Mouse (Mus musculus) kidney, postnatal 0 days (tissue): ENCODE measurements around the gene Sin3a. TPM values are rescaled to one million over a fixed set of nuclear protein-coding genes. Genes with fewer than 3 reads are reported as not detected.

ENCODE experiments used
- ATAC-seq: fragments of 200-750 bp; cut with Nextera tagmentation; replicated peaks from 2 replicates; pipeline ENCODE4 v1.8.0; 2017; ENCODE audit warnings: low read depth, moderate number of reproducible peaks, moderate TSS enrichment, moderate library complexity; ENCODE audit not compliant: low FRiP score
- DNase-seq: peaks from one replicate; pipeline ENCODE4 v3.0.0-alpha.2; 2016; ENCODE audit warnings: low spot score
- H3K27ac ChIP-seq: fragments of 300-500 bp; sonication (generic); 2 replicates; pipeline ENCODE4 v1.5.1; 2014; ENCODE audit warnings: mild to moderate bottlenecking
- H3K27me3 ChIP-seq: fragments of 300-500 bp; sonication (generic); 2 replicates; pipeline ENCODE4 v1.6.1; 2014; ENCODE audit warnings: low read length, mixed read lengths; ENCODE audit not compliant: insufficient read depth
- H3K36me3 ChIP-seq: fragments of 300-500 bp; sonication (generic); 2 replicates; pipeline ENCODE4 v1.6.1; 2014; ENCODE audit warnings: low read length, mixed read lengths; ENCODE audit not compliant: insufficient read depth
- H3K4me1 ChIP-seq: fragments of 300-500 bp; sonication (generic); replicated peaks from 2 replicates; pipeline ENCODE4 v1.6.1; 2014; ENCODE audit warnings: antibody characterized with exemption, low read length, mixed read lengths; ENCODE audit not compliant: insufficient read depth
- H3K4me2 ChIP-seq: fragments of 300-500 bp; sonication (generic); 2 replicates; pipeline ENCODE4 v1.6.1; 2014; ENCODE audit warnings: mild to moderate bottlenecking, low read length, moderate library complexity, mixed read lengths
- H3K4me3 ChIP-seq: fragments of 300-500 bp; sonication (generic); replicated peaks from 2 replicates; pipeline ENCODE4 v1.5.1; 2014; ENCODE audit warnings: low read depth, low read length
- H3K9ac ChIP-seq: fragments of 300-500 bp; sonication (generic); 2 replicates; pipeline ENCODE4 v1.6.1; 2014; ENCODE audit warnings: low read depth, low read length
- H3K9me3 ChIP-seq: fragments of 300-500 bp; sonication (generic); replicated peaks from 2 replicates; pipeline ENCODE4 v1.6.1; 2016; ENCODE audit warnings: low read length, inconsistent platforms, mixed read lengths
- CTCF ChIP-seq: IDR thresholded peaks from 2 replicates; pipeline ENCODE4 v1.5.1; 2016; ENCODE audit warnings: antibody characterized with exemption, low read depth, mild to moderate bottlenecking, moderate library complexity
- WGBS: fragments of 180-500 bp; shearing (Covaris S2); extraction: QIAGEN DNeasy Blood & Tissue Kit; methylation state at CpG from one replicate; pipeline ENCODE4 v1.1.7; 2014; 5-methylcytosine and 5-hydroxymethylcytosine counted together
- polyA plus RNA-seq: library from polyadenylated mRNA; unstranded; fragments of >200 nt; fragmentation: Nextera tagmentation; extraction: Ambion mirVana; gene quantifications from 2 replicates; pipeline ENCODE4 v1.2.1, GENCODE M21; 2015

The Sin3a gene
- polyA plus RNA-seq: 18.3 and 21.3 TPM in 2 replicates

- ATAC-seq (no peak), DNase-seq (peak; percentile 92)
- Histone ChIP-seq H3K4me3 (peak within 1 kb of the TSS; percentile 87), H3K27ac (peak within 1 kb of the TSS; percentile 98), H3K9me3 (no peaks in the 10 kb centered on the region), H3K27me3 (no peaks in the 10 kb centered on the region), H3K9ac (peak within 1 kb of the TSS; percentile 68), H3K36me3 (no peaks in the 10 kb centered on the region), H3K4me2 (peak within 1 kb of the TSS; percentile 87), H3K4me1 (peaks cover 5% of the 10 kb centered on the region)
- WGBS: 0% methylated on average over 34 of the region's 34 CpGs
- no peak for TF ChIP-seq CTCF
These were observed at the start of gene Sin3a for GRCm38 (mm10) chr9:57071801-57072351. Gene Sin3a, plus strand, starts transcription at chr9:57072040.

- Histone ChIP-seq H3K36me3 (peaks cover 25% of the 10 kb centered on the region; the same call in 1 of the 2 replicates), H3K4me3 (no peak overlapping the region), H3K27ac (no peak overlapping the region), H3K9ac (no peak overlapping the region), H3K27me3 (no peaks in the 10 kb centered on the region), H3K4me1 (no peaks in the 10 kb centered on the region), H3K9me3 (no peaks in the 10 kb centered on the region), H3K4me2 (no peak overlapping the region)
- TF ChIP-seq CTCF: no peak
- DNase-seq: no peak
- 78% methylated on average over 1 of the region's 1 CpGs for WGBS
- no peak for ATAC-seq
These were observed 40.1 kb upstream of the Sin3a start for GRCm38 (mm10) chr9:57031756-57032155.

GRCm38 (mm10) chr9:57056237-57056636, 15.6 kb upstream of the Sin3a start:
- H3K4me1 ChIP-seq: no peaks in the 10 kb centered on the region
- no peak overlapping the region for H3K4me3 ChIP-seq
- peaks cover 28% of the 10 kb centered on the region; the same call in 1 of the 2 replicates for H3K36me3 ChIP-seq
- 81% methylated on average over 1 of the region's 1 CpGs for WGBS
- TF ChIP-seq CTCF: peak; percentile 74
- no peak for ATAC-seq
- DNase-seq: peak; percentile 81
- no peak overlapping the region for H3K4me2 ChIP-seq
- no peaks in the 10 kb centered on the region for H3K27me3 ChIP-seq
- H3K27ac ChIP-seq: no peak overlapping the region
- no peaks in the 10 kb centered on the region for H3K9me3 ChIP-seq
- no peak overlapping the region for H3K9ac ChIP-seq

- Histone ChIP-seq H3K36me3 (peaks cover 14% of the 10 kb centered on the region; the same call in 1 of the 2 replicates), H3K27me3 (no peaks in the 10 kb centered on the region), H3K4me1 (no peaks in the 10 kb centered on the region), H3K4me2 (no peak overlapping the region), H3K9ac (no peak overlapping the region), H3K4me3 (no peak overlapping the region), H3K27ac (no peak overlapping the region), H3K9me3 (no peaks in the 10 kb centered on the region)
- WGBS: 98% methylated on average over 2 of the region's 2 CpGs
- TF ChIP-seq CTCF: no peak
- DNase-seq (no peak), ATAC-seq (no peak)
These were observed 7.7 kb upstream of the Sin3a start for GRCm38 (mm10) chr9:57064164-57064563.

- no peak for ATAC-seq
- Histone ChIP-seq H3K27ac (no peak overlapping the region), H3K27me3 (no peaks in the 10 kb centered on the region), H3K4me3 (no peak overlapping the region), H3K9ac (no peak overlapping the region), H3K9me3 (no peaks in the 10 kb centered on the region), H3K4me2 (no peak overlapping the region), H3K36me3 (0 out of 2 replicates have a peak, but pooled peaks cover 4% of the 10 kb centered on the region), H3K4me1 (peaks cover 5% of the 10 kb centered on the region)
- TF ChIP-seq CTCF: no peak
- no peak for DNase-seq
- 77% methylated on average over 3 of the region's 3 CpGs for WGBS
These were observed 3.6 kb upstream of the Sin3a start for GRCm38 (mm10) chr9:57068266-57068665.

GRCm38 (mm10) chr9:57070262-57070661, 1.6 kb upstream of the Sin3a start:
- Histone ChIP-seq H3K4me1 (peaks cover 5% of the 10 kb centered on the region), H3K4me3 (no peak overlapping the region), H3K9me3 (no peaks in the 10 kb centered on the region), H3K36me3 (no peaks in the 10 kb centered on the region), H3K4me2 (no peak overlapping the region), H3K27me3 (no peaks in the 10 kb centered on the region), H3K27ac (no peak overlapping the region), H3K9ac (no peak overlapping the region)
- DNase-seq: no peak
- 48% methylated on average over 1 of the region's 1 CpGs for WGBS
- ATAC-seq: no peak
- TF ChIP-seq CTCF: no peak
